Mouse (Mus musculus) ZHBTc4 (cell line): ENCODE data around the gene Psmc6.

Experiments used
- DNase-seq: peaks from one replicate; pipeline ENCODE4 v3.0.0-alpha.2; 2011; ENCODE audit warnings: low read depth, low spot score

Gene Psmc6

GRCm38 (mm10) chr14:45350931-45351859 is 21.6 kb downstream of the Psmc6 start, which contains the start of gene Styx:
Styx (plus strand) TSS chr14:45351093.
- peak; percentile 97 for DNase-seq

GRCm38 (mm10) chr14:45364211-45365195 is 34.9 kb downstream of the Psmc6 start:
- no peak for DNase-seq

DNA sequence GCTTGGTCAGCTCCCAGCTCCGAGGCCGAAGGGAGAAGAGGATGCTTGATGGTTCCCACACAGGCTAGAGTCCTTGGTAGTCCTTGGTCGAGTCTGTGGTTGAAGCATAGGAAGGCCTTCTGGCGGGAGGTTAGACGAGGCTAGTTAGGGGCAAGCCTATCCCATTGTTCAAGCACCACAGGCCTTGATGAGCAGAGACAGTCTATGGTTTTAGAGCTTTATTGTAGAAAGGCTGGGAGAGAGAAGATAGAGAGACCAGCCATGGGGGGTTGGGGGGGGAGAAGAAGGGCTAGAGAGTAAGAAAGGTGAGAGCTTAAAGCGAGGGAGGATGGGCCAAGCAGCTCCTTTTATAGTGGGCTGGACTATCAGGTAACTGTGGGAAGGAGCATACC is 35.6 kb downstream of the Psmc6 start:
- DNase-seq, result peak; percentile 45

GRCm38 (mm10) chr14:45378771-45379170 is 49.2 kb downstream of the Psmc6 start:
- DNase-seq, result no peak

GRCm38 (mm10) chr14:45380756-45381155 is 51.2 kb downstream of the Psmc6 start:
- no peak for DNase-seq

- peak; percentile 41 for DNase-seq
These were observed 53.3 kb downstream of the Psmc6 start for GRCm38 (mm10) chr14:45382912-45383311.

DNA sequence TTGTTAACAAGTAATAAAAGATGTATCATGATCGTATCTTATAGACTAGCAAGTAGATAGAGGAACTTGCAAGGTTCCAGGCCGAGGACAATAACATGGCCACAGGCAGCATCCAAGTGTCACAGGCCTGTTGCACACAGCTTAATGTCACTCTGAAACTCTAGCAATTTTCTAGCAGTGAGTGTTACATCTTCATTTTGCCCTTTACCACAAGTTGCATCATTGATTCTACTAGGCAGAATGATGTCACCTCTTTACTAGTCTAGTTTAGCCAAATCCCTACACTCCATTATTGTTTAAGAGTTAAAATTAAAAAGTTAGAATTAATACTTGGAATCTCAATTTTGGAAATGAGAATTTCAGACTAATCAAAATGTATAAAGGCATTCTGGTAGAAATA is 56.0 kb downstream of the Psmc6 start:
- no peak for DNase-seq

DNA sequence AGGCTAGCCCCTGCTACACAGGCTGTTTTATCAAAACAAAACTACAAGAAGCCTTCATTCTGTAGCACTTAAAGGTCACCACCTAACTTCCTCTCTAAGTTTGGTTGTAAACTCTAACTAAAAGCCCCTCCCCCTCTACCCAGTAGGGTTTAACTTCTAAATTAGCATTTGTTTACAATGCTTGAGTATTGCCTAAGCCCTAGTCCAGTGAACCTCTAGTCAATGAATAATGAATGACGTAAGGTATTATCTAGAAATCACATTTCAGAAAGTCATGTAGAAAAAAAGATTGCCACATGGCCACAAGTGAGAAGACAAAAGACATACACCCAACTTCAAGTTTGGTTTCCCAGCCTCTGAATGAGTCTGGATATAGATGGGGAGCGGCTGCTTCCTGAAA is 57.9 kb downstream of the Psmc6 start:
- peak; percentile 83 for DNase-seq

DNA sequence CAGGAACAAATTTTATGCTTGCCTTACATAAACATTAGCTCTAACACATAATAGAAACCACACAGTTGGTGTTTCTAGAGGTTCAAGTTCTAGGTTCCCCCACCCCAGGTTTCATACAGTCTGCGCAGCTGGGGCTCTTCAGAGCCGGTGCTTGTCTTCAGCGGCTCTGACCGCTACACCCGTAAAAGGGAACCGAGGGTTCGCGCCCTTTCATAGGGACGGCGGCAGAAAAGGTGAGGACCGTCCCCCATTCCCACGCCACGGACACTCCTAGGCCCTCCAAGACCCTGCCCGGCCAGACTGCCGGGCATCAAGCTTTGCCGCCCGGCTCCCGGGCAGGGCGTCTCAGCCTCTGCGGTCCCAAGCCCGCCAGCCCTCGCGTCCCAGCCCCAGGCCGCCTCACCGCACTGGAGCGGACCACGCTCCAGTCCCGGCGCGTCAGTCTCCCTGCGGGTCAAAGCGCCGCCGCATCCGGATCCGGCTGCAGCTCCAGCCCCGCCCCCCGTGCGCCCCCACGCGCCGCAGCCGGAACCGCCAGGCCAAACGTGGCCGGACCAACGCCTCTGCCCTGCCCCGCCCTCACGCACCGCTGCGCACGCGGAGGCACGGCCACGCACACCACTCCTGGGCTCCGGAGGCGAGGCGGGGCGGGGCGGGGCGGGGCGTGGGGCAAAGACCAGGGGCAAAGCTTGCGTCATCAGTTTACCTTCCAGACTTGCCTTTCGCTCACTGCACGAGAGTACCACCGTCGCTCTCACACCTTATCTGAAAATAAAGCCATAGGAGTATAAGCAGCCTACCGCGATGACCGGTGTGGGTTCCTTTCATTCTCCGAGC is 59.0 kb downstream of the Psmc6 start:
- peak; percentile 98 for DNase-seq

DNA sequence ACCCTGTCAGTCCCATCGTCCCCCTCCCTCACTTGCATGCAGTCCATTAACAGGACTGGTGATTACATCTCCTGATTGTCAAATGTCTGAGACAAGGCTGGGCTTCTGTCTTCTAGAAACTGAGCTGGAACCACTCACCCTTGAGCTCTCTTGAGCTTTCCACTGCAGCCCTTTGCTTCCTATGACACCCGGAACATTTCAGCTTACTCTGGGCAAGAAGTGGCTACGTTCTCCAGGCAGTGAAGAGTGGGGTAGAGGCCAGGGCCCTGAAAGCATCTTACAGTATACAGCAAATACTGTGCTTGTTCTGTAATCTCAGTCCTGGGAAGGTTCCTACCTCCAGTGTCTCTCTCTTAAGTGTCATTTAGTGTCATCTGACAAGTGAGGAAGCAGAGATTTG is 59.6 kb downstream of the Psmc6 start:
- DNase-seq, result no peak
